Mouse (Mus musculus): Measurements from ENCODE around the gene Maip1.

DNA sequence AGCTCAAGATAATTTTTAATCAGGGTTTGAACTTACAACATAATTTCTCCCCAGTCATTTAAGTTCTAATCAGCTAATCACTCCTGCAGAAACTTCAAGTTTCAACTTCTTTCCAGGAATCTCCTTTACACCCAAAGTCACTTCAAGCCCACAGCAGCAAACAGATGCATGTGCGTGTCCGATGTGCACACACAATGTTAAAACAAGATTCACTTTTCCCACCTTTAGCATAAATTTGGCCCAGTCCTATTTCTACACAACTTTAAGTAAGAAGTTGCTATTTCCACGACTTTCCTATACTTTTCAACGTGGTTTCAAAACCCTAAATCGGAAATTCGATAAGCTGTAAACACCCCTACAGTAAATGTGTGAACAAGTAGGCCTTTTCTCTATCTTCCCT is 29.3 kb upstream of the Maip1 start:
- TF ChIP-seq CTCF (IDR thresholded peaks at IDR 0.05; ENCODE audit: extremely low read depth, insufficient read length, insufficient replicate concordance, low read depth, low read length) (no peak), POLR2A (IDR thresholded peaks at IDR 0.05; ENCODE audit: low read depth, low read length) (no peak)
